Mouse (Mus musculus) ovary, postnatal 14 days (tissue): Measurements from ENCODE around the gene Gm20683.

ENCODE experiments used
- DNase-seq: peaks from one replicate; pipeline ENCODE4 v3.0.0; 2022; ENCODE audit warnings: low spot score

The Gm20683 gene

DNA sequence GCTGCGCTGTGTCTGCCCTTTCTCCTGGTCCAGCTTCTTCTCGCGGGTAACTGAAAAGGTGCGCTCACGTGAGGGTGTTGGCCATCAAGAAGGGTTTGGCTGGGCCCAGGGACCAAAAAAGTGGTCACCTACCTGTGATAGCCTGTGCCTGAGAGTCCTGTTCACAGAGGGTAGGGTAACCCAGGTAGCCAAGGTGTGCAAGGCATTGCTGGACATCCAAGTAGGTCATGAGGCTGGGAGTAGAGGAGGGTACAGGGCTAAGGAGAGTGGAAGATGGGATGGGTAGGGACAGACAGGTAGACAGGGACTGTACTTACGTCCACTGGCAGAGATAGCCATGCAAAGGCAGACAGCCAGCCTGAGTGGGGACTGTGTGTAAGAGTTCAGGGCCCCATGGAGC lies 1.0 kb downstream of the Gm20683 start:
- no peak for DNase-seq

DNA sequence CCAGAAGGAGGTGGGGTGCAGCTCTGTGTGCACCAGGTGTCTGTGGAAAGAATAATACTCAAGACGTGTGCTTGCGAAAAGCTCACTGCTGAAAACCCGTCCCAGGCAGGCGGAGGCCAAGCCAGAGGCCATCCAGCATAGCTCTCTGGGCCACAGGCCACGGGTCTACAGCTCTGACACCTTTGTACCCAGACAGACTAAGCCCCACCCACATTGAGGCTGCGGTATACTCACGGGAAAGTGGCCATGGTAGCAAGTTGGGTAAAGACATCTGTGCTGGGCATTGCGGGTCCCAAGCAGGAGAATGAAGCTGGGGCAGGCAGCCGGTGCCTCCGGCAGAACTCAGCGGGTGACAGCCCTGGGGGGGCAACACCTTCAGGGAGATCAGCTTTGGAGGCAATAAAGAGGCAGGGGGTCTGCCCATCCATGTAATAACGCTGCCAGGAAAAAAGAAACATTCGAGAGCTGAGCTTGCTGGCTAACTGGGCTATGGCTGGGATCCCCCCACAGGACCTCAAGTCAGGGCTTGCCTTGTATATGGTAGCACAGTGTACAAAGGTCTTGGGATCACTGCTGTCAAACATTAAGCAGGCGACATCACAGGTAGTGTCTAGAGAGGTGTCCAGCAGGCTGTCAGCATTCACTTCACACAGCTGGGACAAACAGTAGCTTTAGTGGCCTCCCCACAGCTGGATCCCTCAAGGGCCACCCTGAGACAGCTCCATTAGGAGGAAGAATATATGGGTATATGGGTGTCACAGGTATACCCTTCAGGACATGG lies 1.9 kb downstream of the Gm20683 start:
- no peak for DNase-seq

DNA sequence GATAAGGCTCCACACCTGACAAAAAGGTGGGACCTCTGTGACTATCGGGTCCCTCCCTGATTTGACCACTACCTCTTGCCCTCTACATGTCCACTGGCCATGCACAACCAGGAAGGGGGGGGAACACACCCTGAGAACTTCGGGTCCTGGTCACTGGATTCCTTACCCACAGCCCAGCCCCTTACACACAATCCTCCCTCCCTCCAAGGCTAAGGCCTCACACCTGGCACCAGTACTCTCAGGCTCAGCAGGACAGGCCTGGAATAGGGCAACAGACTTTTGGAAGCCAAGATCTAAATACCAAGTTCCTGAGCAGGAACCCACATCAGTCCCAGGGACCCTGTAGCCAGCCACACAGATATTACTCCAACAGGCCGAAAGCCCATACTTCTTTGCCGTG lies 2.7 kb downstream of the Gm20683 start:
- no peak for DNase-seq

DNA sequence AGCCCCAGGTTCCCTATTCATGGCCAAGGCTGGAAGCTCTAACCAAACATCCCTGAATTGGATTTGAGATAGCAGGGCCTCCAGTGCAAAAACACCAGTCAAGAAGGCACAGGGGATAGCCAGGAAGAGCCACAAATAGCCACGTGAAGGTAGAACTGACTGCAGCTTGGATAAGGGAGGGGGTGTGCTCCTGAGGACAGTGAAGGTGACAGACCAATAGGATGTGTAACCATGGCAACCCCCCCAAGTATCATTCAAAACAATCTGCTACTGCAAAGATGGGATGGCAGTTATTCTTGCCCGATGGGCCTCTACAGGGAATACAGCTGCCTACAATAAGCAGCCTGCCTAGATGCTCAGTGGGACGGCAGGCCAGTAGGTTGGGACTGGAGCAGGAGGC lies 4.0 kb downstream of the Gm20683 start:
- DNase-seq = no peak

DNA sequence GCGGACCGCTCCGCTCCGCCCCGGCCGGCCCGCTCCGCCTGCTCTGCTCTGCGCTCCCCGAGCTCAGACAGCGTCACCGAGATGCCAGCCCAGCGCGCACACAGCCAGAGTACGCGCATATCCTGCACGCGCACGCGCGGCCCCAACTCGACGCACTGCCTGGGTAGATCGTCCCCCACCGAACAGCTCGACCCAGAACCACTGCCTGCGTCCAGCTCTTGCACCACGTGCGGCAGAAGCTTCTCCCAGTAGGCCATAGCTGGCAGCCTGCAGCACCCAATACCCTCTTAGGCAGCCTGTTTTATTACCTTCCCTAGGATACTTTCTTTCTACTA lies 4.5 kb downstream of the Gm20683 start, which contains the start of gene Rhbdl1:
Rhbdl1 (minus strand) TSS at position 220 of the 335 bp plus-strand sequence.
- DNase-seq = peak; percentile 59

DNA sequence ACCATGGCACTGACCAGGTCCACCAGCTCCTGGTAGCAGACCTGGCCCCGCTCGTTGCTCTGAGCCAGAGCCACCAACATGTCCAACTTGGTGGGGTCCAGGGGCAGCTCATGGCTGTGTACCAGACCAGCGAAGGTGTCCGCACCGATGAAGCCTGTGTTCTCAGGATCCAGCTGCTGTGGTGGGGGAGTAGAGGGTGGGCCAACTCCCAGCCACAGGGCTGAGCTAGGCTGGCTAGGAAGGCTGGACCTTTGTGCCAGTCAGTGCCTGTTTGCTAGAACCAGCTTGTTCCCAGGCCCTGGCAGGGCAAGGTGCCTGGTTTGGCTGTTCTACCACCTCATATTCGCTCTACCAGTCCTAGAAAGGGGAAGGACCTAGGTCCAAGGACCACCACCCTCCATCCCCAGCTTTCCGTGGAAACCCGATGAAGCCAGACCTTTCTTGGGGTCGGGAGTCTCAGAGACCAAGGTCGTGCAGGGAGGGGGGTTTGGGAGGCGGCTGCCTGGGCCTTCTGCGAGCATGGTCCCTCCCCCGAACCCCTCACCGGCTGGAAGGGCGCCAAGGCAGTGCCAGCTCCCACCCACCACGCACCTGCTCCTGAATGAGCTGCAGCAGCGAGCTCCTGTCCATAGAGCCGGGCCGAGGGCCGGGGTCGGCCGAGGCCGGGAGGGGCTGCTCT lies 5.0 kb downstream of the Gm20683 start:
- DNase-seq = no peak

DNA sequence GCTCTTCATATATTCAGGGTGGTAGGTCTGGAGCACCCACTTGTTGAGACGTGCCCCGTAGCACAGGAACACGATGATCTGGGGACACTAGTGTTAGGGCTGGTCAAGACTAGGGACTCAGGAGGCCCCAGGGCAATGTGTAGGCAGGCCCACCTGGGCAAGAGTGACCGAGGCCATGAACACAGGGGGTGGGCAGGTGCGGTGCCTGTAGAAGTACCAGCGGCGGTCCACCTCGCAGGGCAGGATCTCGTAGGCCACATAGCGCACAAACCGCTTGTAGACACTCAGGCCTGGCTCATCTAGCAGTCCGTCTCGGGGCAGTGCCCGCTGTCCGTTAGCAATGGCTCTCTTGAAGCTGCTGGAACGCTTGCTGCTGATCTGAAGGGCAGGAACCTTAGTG lies 5.7 kb downstream of the Gm20683 start:
- no peak for DNase-seq

DNA sequence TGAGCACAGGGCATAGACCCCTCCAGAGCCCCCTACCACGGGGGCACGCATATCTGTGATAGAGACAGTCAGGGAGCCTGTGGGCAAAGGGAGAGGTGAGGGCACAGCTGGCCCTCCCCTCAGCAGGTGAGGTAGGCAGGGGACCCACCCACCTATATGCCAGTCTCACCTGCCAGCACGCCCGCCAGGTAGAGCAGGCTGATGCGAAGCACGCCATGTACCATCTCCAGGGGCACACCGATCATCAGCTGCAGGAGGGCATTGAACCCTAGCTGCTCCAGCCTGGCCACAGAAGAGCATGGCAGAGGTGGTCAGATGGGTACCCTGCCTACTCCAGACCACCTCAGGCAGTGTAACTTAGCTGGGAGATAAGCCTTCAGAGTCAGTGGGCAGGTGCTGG lies 6.3 kb downstream of the Gm20683 start:
- no peak for DNase-seq

DNA sequence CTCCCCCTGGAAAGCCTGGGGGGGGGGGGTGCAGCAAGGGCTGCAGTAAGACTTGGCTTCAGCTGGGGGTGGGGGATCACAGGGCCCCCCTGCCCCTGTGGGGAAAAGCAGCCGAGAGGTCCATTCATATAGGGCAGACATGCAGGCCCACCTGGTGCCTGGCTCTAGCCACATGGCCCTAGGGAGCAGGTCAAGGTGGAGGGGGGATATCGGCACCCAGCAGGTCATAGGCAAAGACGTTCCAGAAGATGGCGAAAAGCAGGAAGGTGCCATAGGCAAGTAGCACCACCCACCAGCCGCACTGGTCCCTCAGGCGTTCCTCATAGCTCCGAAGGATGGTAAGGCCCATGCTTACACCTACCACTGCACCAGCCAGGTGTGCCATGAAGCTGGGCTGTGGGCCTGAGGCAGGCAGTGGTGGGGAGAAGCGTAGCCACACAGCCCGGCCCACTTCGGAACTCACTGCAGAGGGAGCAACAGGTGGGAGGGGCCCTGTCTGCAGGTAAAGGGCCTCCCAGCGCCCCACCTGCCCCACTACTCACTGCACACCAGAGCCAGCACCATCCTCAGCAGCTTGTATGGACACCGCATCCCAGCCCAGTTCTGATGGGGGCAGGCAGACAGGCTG lies 6.9 kb downstream of the Gm20683 start:
- no peak for DNase-seq

DNA sequence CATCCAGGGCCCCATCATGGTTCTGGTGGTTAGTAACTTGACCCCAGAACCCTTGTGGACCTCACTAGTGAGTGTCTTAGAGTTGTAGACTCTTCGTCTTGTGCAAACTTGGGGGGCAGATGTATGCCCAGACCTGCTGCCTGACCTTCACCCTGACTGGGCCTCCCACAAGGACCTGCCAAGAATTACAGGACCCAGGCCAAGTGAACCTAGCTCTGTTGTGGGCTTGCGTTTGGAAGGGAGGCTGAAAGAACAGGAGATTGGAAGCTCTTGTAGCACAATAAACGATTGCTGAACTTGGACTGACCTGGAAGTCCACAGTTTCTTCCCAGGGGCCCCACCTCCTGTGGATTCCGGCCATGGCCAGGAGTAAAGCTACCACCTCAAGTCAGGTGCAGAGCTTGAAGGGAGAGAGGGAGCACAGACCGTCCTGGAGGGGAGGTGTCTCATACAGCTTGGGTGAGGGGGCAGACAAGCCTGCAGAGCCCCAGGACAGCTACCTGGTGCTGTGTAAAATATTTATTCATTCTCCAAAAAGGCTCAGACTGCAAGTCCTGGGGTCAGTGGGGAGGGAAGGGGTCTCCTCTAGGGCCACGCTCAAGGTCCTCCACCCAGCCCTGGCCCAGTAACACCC lies 7.5 kb downstream of the Gm20683 start:
- no peak for DNase-seq

DNA sequence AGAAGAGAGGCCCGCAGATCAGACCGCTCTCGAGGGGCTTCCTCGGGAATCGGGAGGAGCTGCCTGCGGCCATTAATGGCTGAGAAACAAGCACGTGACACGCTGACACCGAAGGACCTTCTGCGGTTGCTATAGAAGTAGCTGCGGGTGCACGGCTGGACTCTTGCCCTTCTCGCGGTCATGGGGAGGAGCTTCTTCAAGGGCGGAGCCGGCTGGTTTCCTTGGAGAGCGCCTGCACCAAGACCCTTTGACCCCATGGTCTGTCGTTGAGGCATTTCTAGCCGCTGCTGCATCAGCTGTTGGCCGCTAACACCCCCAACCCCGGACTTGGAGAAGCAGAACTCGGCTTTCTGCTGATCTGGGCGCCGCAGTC lies 8.3 kb downstream of the Gm20683 start, which contains the start of gene Stub1:
Stub1 (minus strand) TSS at position 114 of the 373 bp plus-strand sequence.
- peak; percentile 90 for DNase-seq

DNA sequence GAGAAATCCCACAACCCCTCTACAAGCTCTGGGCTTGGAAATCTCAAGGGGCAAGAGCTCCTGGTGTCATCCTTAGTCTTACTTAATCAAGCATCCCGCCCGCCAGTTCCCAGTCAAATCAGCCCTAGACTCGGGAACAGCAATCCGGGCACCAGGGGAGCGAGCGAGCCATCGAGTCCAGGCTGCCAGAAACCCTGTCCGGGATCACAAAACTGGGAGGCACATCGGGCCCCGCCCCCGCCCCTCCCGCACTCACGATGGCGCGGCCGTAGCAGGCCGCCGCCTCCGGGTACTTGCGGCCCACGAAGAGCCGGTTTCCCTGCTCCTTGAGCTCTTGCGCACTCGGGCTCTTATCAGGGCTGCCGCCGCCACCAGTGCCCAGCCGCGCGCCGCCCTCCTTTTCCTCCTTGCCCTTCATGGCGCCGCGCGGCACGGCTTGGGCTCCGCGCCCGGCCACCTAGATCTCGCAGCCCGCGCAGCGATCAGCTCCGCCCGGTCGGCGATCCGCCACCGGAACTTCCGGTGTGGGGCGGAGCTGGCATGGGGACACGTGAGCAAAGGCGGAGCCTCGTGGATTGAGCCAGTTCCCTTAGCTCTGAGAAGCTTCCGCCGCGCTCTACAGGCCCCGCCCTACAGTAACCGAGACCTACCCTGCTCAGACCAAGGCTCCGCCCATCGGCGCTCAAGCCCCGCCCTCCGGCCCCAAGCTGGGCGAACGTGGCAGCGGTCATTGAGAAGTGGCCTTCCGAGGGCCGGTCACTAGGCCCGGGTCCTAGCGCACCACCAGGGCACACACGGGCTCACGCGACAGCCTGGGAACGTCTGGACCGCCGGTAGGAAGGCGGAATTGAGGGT lies 8.9 kb downstream of the Gm20683 start:
- peak; percentile 99 for DNase-seq

DNA sequence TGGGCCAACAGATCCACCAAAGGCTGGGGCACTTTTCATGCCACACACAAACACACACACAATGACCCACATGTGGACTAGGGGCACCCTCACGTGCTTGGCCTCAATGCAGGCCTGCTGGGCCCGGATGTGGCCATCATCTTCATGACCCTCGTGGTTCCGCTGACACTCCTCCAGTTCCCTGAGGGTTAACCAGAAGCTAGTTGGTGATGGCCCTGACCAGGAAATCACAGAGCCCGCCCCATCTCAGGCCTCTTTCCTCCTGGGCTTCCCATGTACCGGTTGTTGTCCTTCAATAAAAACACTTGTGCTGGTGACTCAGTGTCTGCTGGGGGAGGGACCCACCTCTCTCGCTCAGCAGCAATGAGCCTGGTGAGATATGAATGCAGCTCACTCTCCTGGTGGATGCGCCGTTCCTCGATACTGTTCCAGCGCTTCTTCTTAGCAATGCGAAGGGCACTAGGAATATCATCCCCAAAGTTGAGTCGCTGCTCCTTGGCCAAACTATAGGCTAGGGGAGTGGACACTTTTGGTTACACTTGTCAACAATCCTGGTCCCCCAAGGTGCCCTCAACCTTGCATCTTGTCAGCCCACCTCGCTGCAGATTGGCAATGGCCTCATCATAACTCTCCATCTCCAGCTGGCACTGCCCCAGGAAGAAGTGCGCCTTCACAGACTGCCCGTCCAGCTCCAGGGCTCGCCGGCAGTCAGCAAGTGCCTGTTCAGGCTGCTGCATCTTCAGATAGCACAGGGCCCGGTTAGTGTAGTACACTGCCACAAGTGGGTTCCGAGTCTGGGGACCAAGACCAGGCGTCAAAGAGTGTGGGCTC lies 9.9 kb downstream of the Gm20683 start:
- no peak for DNase-seq

DNA sequence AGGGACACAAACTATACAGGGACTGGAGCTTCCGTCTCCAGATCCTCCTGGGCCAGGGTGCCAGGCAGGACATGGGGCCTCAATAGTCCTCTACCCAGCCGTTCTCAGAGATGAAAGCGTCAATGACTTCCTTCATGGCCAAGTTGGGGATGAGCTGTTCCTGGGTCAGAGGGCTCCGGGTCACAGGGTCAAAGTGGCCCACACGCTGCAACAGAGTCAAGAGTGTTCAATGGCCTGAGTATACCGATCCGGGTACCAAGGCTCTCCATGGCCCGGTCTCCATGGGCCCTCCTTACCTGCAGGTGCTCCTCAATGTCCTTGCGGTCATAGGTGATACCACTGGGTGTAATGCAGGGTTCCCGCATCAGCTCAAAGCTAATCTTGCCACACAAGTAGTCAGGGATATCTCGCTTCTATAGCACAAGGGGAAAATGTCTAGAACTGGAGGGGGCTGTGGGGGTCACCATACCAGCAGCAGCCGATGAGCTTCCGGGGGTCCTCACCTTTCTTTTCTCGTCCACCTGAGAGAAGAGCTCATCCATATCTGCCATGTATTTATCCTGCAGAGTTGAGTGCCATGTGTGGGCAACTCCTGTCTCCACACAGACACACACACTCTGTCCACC lies 10.6 kb downstream of the Gm20683 start:
- no peak for DNase-seq

DNA sequence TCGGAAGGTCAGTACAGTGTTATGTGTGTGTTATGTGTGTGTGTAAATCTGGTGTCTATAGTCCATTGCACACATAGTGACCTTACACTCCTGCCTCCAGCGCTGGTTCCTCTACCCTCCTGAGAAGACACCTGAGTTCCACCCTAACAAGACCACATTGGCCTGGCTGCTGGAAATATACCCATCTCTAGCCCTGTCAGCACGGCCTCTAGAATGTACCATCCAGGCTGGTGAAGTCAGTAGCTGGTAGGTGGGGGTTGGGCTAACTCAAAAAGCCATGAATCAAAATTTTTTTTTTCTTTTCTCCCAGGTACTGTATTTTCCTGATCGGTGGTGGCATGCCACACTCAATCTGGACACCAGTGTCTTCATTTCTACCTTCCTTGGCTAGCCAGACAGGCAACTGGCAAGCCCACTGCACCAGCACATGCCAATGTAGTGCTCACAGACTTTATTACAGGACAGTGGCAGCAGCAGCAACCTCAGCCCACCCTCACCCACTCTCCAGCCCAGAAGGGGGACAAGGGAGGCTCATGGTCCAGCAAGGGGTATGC lies 11.3 kb downstream of the Gm20683 start:
- DNase-seq = no peak

DNA sequence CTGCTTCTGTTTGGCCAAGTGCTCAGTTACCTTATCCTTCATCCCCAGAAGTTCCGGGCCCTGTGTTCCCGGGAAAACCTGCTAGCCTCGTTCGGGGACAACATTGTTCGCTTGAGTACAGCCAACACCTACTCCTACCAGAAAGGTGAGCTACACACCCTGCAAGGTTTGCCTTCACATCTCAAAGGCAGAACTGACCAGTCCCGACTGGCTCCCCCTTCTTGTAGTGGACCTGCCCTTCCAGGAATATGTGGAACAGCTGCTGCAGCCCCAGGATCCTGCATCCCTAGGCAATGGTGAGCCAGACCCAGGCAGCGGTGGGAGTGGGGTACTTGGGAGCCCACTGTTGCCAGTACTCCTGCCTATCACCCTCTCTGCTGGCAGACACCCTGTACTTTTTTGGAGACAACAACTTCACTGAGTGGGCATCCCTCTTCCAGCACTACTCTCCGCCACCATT lies 12.0 kb downstream of the Gm20683 start:
- DNase-seq = no peak

DNA sequence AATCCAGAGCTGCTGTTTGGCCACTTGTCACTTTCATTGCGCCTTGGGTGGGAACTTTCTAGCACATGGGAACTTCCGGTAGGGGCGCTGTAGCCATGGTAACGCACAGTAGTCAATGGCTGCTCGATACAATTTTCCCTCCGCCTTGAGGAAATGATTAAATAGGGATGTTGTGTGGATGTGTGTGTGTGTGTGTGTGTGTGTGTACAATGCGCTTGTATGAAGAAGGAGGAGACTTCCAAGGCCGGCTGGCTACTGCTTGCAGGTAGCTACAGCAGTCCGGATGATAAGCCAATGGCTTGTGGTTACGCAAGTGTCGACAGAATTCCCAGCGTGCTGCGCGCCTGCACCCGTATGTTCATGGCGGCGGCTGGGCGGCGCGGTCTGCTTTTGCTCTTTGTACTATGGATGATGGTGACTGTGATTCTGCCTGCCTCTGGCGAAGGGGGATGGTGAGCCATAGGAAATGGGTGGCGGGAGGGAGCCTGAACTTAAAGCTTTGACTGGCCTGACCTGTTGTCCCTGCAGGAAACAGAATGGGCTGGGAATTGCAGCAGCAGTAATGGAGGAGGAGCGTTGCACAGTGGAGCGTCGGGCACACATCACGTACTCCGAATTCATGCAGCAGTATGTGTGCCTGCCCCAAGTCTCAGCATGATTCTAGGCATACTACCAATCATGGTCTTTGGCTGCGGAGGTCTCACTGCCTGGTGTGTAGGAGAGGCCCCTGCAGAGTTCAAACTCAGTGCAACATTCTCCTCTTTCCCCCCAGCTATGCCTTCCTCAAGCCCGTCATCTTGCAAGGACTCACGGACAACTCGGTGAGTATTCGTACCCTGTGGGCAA lies 12.6 kb downstream of the Gm20683 start, which contains the start of gene Jmjd8:
Jmjd8 (plus strand) TSS at position 156 of the 846 bp plus-strand sequence.
- peak; percentile 69 for DNase-seq

DNA sequence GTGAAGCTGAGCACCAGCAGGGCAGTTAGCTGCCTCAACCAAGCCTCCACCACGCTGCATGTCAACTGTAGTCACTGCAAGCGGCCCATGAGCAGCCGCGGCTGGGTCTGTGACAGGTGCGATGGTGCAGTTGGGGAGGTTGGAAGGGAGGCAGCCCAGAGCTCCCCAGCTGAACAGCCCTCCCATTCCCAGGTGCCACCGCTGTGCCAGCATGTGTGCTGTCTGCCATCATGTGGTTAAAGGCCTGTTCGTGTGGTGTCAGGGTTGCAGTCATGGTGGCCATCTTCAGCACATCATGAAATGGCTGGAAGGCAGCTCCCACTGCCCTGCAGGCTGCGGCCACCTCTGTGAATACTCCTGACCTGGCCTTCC lies 13.4 kb downstream of the Gm20683 start:
- no peak for DNase-seq
